Mouse (Mus musculus): ENCODE data around the gene Tomm34. TPM values are rescaled to one million over a fixed set of nuclear protein-coding genes. Genes with fewer than 3 reads are reported as not detected.
A peak's percentile ranks its signal among the peaks of the same experiment; 100 is the strongest.

Gene Tomm34
- polyA plus RNA-seq, 1 experiment from 2014 or later, result 42.3 TPM

DNA sequence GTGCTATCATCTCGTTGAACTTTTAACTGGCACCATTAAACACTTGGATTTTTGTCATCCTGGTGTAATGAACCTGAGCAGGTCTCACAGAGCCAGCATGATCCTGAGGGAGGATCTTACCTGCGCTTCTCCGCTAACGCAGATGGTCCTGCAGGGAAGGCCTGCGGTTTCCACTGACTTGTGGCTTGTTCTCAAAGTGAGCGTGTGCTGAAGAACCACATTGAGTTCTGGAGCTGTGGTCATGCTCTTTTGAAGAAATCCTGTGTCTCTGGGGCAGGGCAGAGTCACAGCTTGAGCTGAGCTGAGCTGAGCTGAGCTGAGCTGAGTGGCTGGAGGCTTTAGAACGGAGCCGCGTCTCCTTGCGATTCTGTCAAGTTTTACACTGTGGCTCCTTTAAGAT lies 10.6 kb upstream of the Tomm34 start:
- H3K4me2 ChIP-seq (ENCODE audit: low read length), result no peak overlapping the region
- TF ChIP-seq CTCF (IDR thresholded peaks at IDR 0.05; ENCODE audit: low read depth), result no peak
- H3K27ac ChIP-seq, result no peak overlapping the region
- H3K9ac ChIP-seq (ENCODE audit: low read depth, low read length), result no peak overlapping the region
- no peaks in the 10 kb centered on the region for H3K27me3 ChIP-seq (ENCODE audit: insufficient read depth, low read length)
- no peaks in the 10 kb centered on the region for H3K4me1 ChIP-seq (replicated peaks; ENCODE audit: insufficient read depth, low read length)
- ATAC-seq (replicated peaks; ENCODE audit: low FRiP score, low read depth) (no peak), DNase-seq (ENCODE audit: low spot score) (no peak)
- peaks cover 42% of the 10 kb centered on the region for H3K36me3 ChIP-seq (ENCODE audit: insufficient read depth, low read length)
- no peaks in the 10 kb centered on the region for H3K9me3 ChIP-seq (replicated peaks; ENCODE audit: low read length)
- no peak overlapping the region for H3K4me3 ChIP-seq (replicated peaks; ENCODE audit: low read depth, low read length)
- WGBS, result 93% methylated on average over 10 of the region's 10 CpGs

DNA sequence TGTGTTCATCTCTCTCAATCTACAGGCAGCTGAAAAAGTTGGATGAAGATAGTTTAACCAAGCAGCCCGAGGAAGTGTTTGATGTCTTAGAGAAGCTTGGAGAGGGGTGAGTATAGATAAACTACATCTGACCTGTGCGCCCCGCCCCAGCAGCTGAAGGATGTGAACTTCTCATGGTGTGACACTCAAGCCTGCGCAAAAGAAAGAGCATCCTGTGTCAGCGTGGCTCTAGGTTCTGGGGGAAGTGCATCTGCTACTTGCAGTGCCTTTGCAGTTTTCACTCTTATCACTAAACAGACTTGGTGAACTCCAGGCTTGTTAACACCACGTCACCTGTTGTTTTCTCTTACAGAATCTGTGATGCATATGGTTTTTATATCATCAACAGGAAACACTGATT lies 8.5 kb upstream of the Tomm34 start:
- 90% methylated on average over 6 of the region's 6 CpGs for WGBS
- no peak overlapping the region for H3K27ac ChIP-seq
- DNase-seq (ENCODE audit: low spot score) (no peak), ATAC-seq (replicated peaks; ENCODE audit: low FRiP score, low read depth) (no peak)
- H3K9ac ChIP-seq (ENCODE audit: low read depth, low read length), result no peak overlapping the region
- no peak for TF ChIP-seq CTCF (IDR thresholded peaks at IDR 0.05; ENCODE audit: low read depth)
- H3K4me1 ChIP-seq (replicated peaks; ENCODE audit: insufficient read depth, low read length), result 0 out of 2 replicates have a peak, but pooled peaks cover 5% of the 10 kb centered on the region
- H3K4me3 ChIP-seq (replicated peaks; ENCODE audit: low read depth, low read length), result no peak overlapping the region
- no peaks in the 10 kb centered on the region for H3K27me3 ChIP-seq (ENCODE audit: insufficient read depth, low read length)
- peaks cover 40% of the 10 kb centered on the region for H3K36me3 ChIP-seq (ENCODE audit: insufficient read depth, low read length)
- no peaks in the 10 kb centered on the region for H3K9me3 ChIP-seq (replicated peaks; ENCODE audit: low read length)
- no peak overlapping the region for H3K4me2 ChIP-seq (ENCODE audit: low read length)

DNA sequence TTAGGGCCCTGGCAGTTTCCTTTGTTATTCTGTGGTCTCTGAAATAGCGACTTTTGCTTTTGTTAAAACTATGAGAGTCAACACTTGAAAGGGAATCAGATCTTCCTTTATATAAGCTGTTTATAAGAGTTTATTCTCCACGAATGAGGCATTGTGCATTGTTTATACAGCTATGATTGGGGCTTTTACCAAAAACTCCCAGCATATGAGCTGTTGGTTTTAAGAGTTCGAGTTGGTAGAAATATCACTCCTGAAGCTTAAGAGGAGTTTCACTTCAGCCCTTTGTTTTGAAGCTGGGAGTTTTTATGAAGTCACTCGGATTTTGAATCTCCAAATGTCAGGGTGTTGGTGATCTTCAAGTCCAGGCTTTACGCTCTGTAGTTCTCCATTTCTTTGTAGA lies 6.9 kb upstream of the Tomm34 start:
- H3K27me3 ChIP-seq (ENCODE audit: insufficient read depth, low read length), result no peaks in the 10 kb centered on the region
- H3K4me1 ChIP-seq (replicated peaks; ENCODE audit: insufficient read depth, low read length), result 0 out of 2 replicates have a peak, but pooled peaks cover 5% of the 10 kb centered on the region
- H3K4me2 ChIP-seq (ENCODE audit: low read length), result no peak overlapping the region
- H3K9me3 ChIP-seq (replicated peaks; ENCODE audit: low read length), result no peaks in the 10 kb centered on the region
- TF ChIP-seq CTCF (IDR thresholded peaks at IDR 0.05; ENCODE audit: low read depth), result no peak
- no peak overlapping the region for H3K9ac ChIP-seq (ENCODE audit: low read depth, low read length)
- DNase-seq (ENCODE audit: low spot score), result no peak
- H3K27ac ChIP-seq, result no peak overlapping the region
- H3K4me3 ChIP-seq (replicated peaks; ENCODE audit: low read depth, low read length), result no peak overlapping the region
- H3K36me3 ChIP-seq (ENCODE audit: insufficient read depth, low read length), result peaks cover 31% of the 10 kb centered on the region
- WGBS, result 78% methylated on average over 5 of the region's 5 CpGs
- no peak for ATAC-seq (replicated peaks; ENCODE audit: low FRiP score, low read depth)

DNA sequence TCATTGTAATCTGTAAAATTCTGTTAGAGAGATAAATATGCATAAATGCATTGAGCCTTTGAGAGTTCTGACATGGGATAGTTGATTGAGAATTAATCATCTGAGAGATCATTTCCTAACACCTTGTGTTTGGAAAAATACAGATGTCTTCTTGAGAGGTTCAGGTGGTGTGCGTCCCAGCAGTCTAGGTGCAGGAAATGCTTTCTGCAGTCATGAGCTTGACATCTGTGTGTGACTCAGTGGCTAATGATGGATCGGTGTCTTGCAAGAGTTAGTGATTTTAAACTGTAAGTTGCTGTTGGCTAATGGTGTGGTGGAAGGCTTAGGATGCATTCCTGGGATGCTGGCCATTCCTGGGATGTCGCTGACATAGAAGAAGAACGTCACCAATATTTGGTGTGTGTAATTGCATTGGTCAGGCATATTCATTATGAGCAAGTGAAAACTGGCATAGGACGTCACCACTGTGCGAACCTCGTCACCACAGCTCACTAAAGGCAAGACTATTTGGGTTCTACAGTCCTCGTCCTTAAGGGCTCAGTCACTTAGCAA lies 6.0 kb upstream of the Tomm34 start:
- DNase-seq (ENCODE audit: low spot score) (no peak), ATAC-seq (replicated peaks; ENCODE audit: low FRiP score, low read depth) (no peak)
- H3K4me2 ChIP-seq (ENCODE audit: low read length), result no peak overlapping the region
- WGBS, result 91% methylated on average over 8 of the region's 8 CpGs
- no peak for TF ChIP-seq CTCF (IDR thresholded peaks at IDR 0.05; ENCODE audit: low read depth)
- H3K9ac ChIP-seq (ENCODE audit: low read depth, low read length), result no peak overlapping the region
- H3K4me3 ChIP-seq (replicated peaks; ENCODE audit: low read depth, low read length), result no peak overlapping the region
- H3K36me3 ChIP-seq (ENCODE audit: insufficient read depth, low read length), result peaks cover 23% of the 10 kb centered on the region
- H3K27me3 ChIP-seq (ENCODE audit: insufficient read depth, low read length), result no peaks in the 10 kb centered on the region
- 0 out of 2 replicates have a peak, but pooled peaks cover 5% of the 10 kb centered on the region for H3K4me1 ChIP-seq (replicated peaks; ENCODE audit: insufficient read depth, low read length)
- H3K9me3 ChIP-seq (replicated peaks; ENCODE audit: low read length), result no peaks in the 10 kb centered on the region
- no peak overlapping the region for H3K27ac ChIP-seq

DNA sequence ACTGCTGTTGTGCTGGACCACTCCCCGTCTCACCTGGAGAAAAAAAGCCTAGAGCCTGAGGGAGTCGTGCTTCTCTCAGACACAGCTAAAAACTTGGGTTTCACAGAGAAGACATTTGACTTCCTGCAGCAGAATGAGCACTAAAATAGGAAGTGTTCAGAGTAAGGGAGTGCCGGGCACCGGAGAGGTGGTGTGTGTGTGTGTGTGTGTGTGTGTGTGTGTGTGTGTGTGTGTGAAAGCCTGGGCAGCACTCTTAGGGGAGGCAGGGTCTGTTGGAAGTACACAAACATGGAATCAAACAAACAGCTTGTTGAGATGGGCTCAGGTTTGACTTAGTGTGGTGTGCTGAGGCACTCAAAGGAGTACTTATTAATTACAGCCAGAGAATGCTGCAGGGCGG lies 4.1 kb upstream of the Tomm34 start:
- H3K27ac ChIP-seq, result no peak overlapping the region
- WGBS, result 20% methylated on average over 5 of the region's 5 CpGs
- DNase-seq (ENCODE audit: low spot score), result no peak
- peak overlapping the region; percentile 86 for H3K4me3 ChIP-seq (replicated peaks; ENCODE audit: low read depth, low read length)
- H3K9me3 ChIP-seq (replicated peaks; ENCODE audit: low read length), result no peaks in the 10 kb centered on the region
- H3K9ac ChIP-seq (ENCODE audit: low read depth, low read length), result peak overlapping the region; percentile 78
- TF ChIP-seq CTCF (IDR thresholded peaks at IDR 0.05; ENCODE audit: low read depth), result no peak
- H3K36me3 ChIP-seq (ENCODE audit: insufficient read depth, low read length), result peaks cover 8% of the 10 kb centered on the region
- 0 out of 2 replicates have a peak, but pooled peaks cover 5% of the 10 kb centered on the region for H3K4me1 ChIP-seq (replicated peaks; ENCODE audit: insufficient read depth, low read length)
- no peaks in the 10 kb centered on the region for H3K27me3 ChIP-seq (ENCODE audit: insufficient read depth, low read length)
- no peak for ATAC-seq (replicated peaks; ENCODE audit: low FRiP score, low read depth)
- H3K4me2 ChIP-seq (ENCODE audit: low read length), result peak overlapping the region; percentile 83

DNA sequence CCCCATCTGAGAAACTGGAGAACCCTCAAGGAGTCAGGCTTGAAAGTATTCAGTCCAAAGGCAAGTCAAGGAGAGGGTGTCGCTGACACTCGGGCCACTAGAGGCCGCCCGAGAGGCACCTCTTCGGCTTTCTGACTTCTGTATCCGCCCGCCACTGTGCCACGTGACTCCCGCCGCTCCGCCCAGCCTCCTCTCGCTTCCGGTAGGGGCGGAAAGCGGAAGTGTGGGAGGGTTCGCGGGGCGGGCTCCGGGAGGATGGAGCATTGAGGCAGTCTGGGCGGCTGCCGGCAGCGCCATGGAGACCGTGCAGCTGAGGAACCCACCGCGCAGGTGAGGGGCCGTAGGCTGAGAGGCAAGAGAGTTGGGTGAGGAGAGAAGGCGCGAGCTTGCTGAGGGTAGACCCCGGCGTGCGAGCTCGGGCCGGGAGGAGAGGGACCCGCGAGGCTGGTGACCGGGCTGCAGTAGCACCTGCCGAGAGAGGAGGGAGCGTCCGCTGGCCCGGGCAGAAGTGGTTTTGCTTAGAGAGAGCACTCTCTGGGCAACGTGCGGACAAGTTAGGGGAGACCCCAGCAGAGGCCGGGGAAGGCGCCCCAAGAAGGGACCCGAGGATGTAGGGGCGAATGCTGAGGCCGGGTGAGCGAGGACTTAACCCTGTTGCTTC lies 3.1 kb upstream of the Tomm34 start:
- Histone ChIP-seq H3K9me3 (replicated peaks; ENCODE audit: low read length) (no peaks in the 10 kb centered on the region), H3K9ac (ENCODE audit: low read depth, low read length) (peak overlapping the region; percentile 78), H3K4me1 (replicated peaks; ENCODE audit: insufficient read depth, low read length) (peaks cover 7% of the 10 kb centered on the region), H3K4me2 (ENCODE audit: low read length) (peak overlapping the region; percentile 83), H3K36me3 (ENCODE audit: insufficient read depth, low read length) (no peaks in the 10 kb centered on the region), H3K4me3 (replicated peaks; ENCODE audit: low read depth, low read length) (peak overlapping the region; percentile 86), H3K27me3 (ENCODE audit: insufficient read depth, low read length) (no peaks in the 10 kb centered on the region), H3K27ac (peak overlapping the region; percentile 67)
- ATAC-seq (replicated peaks; ENCODE audit: low FRiP score, low read depth), result peak; percentile 83
- peak; percentile 88 for TF ChIP-seq CTCF (IDR thresholded peaks at IDR 0.05; ENCODE audit: low read depth)
- WGBS, result under 1% methylated on average over 48 of the region's 48 CpGs
- peak; percentile 98 for DNase-seq (ENCODE audit: low spot score)
